Mouse (Mus musculus) megakaryocyte progenitor cell, adult 5-6 weeks (primary cell): ENCODE results near the gene Dennd2c. TPM values are rescaled to one million over a fixed set of nuclear protein-coding genes. Genes with fewer than 3 reads are reported as not detected.
"Not testable (repeated sequence)": the region's sequence is repeated elsewhere in the genome, so short reads cannot be mapped to it uniquely, and the experiment has no call there.

Source experiments
- ATAC-seq: replicated peaks from 2 replicates; pipeline ENCODE4 v1.8.0; 2016; ENCODE audit warnings: mild to moderate bottlenecking, moderate TSS enrichment, inconsistent platforms; ENCODE audit not compliant: poor library complexity
- total RNA-seq, 2 experiments: library from RNA; stranded (forward) in 1 of 2; stranded (reverse) in 1 of 2; fragments of 157-497, 149-512 nt in 1 of 2; fragments of 200-1000 nt in 1 of 2; gene quantifications; 2 replicates each; pipeline versions ENCODE4 v1.2.3 to v1.2.4; 2015 to 2017

Gene Dennd2c
- total RNA-seq, 2 experiments from 2014 or later = 0.54 to 1.4 TPM

GRCm38 (mm10) chr3:103211101-103211500, 108.7 kb downstream of the Dennd2c start:
- ATAC-seq = no peak

- peak; percentile 69 for ATAC-seq
These were observed 109.7 kb downstream of the Dennd2c start for GRCm38 (mm10) chr3:103212142-103212541.

GRCm38 (mm10) chr3:103213537-103213936, 111.1 kb downstream of the Dennd2c start:
- ATAC-seq = peak; percentile 56

GRCm38 (mm10) chr3:103214593-103215285, 112.3 kb downstream of the Dennd2c start:
- ATAC-seq = no peak

GRCm38 (mm10) chr3:103215399-103215798, 113.0 kb downstream of the Dennd2c start:
- not testable (repeated sequence) for ATAC-seq

Other genes starting within 250 kb of the Dennd2c start
- gene Sycp1, start 166.5 kb upstream of the Dennd2c start, total RNA-seq (2015) = not detected in 2 replicates
- not detected in 2 replicates for gene Sycp1, start 166.5 kb upstream of the Dennd2c start, total RNA-seq (2017)
- gene Nr1h5, start 138.5 kb upstream of the Dennd2c start, total RNA-seq (2015) = not detected in 2 replicates
- not detected in 2 replicates for gene Nr1h5, start 138.5 kb upstream of the Dennd2c start, total RNA-seq (2017)
- gene Sike1, start 106.9 kb upstream of the Dennd2c start, total RNA-seq (2015) = 36.6 and 41.4 TPM in 2 replicates
- gene Sike1, start 106.9 kb upstream of the Dennd2c start, total RNA-seq (2017) = 14.5 and 19.5 TPM in 2 replicates
- 283 and 297 TPM in 2 replicates for gene Csde1, start 82.2 kb upstream of the Dennd2c start, total RNA-seq (2015)
- gene Csde1, start 82.2 kb upstream of the Dennd2c start, total RNA-seq (2017) = 545 and 751 TPM in 2 replicates
- 65.6 and 65.7 TPM in 2 replicates for gene Nras, start 44.3 kb upstream of the Dennd2c start, total RNA-seq (2015)
- gene Nras, start 44.3 kb upstream of the Dennd2c start, total RNA-seq (2017) = 60.8 and 77.7 TPM in 2 replicates
- gene Ampd1, start 28.6 kb upstream of the Dennd2c start, total RNA-seq (2015) = not detected in 2 replicates
- not detected in 2 replicates for gene Ampd1, start 28.6 kb upstream of the Dennd2c start, total RNA-seq (2017)
- gene Bcas2, start 69.1 kb downstream of the Dennd2c start, total RNA-seq (2015) = 129 and 130 TPM in 2 replicates
- 169 and 190 TPM in 2 replicates for gene Bcas2, start 69.1 kb downstream of the Dennd2c start, total RNA-seq (2017)
- gene Trim33, start 176.7 kb downstream of the Dennd2c start, total RNA-seq (2015) = 97.0 and 110 TPM in 2 replicates
- 47.9 and 54.6 TPM in 2 replicates for gene Trim33, start 176.7 kb downstream of the Dennd2c start, total RNA-seq (2017)